Mouse (Mus musculus) adrenal gland, adult 2 months (tissue): ENCODE measurements around the gene Faim2. TPM values are rescaled to one million over a fixed set of nuclear protein-coding genes. Genes with fewer than 3 reads are reported as not detected.
A peak's percentile ranks its signal among the peaks of the same experiment; 100 is the strongest.

Experiments used
- DNase-seq: peaks from one replicate; pipeline ENCODE4 v3.0.0; 2021
- long read RNA-seq: library from polyadenylated mRNA; stranded (forward); transcript quantifications from one replicate; pipeline ENCODE4 v2.0.0, GENCODE M21; 2021
- polyA plus RNA-seq: library from polyadenylated mRNA; depleted of rRNA; stranded (reverse); fragments of >200 nt; gene quantifications from 2 replicates; pipeline ENCODE4 v1.2.3, GENCODE M21; 2012; rRNA removed
- total RNA-seq, 2 experiments: library from RNA; stranded (reverse); gene quantifications; 2 replicates each; pipeline ENCODE4 v1.2.3; 2021

Gene Faim2
- 10 to 100 TPM; 32.2 to 33.3 TPM for total RNA-seq
- 8.8 and 14.3 TPM in 2 replicates for polyA plus RNA-seq
- long read RNA-seq, full-length matches to known transcripts, result 38 of 50 reads
- long read RNA-seq, partial matches to known transcripts, result 12 of 50 reads
- long read RNA-seq, other reads (novel, unspliced or antisense), result 0 of 50 reads

- no peak for DNase-seq
Measured at GRCm38 (mm10) chr15:99527629-99528353, at the start of gene Faim2. Gene Faim2 (minus strand): TSS chr15:99528165.

GRCm38 (mm10) chr15:99569123-99569522 is 41.2 kb upstream of the Faim2 start:
- no peak for DNase-seq

DNA sequence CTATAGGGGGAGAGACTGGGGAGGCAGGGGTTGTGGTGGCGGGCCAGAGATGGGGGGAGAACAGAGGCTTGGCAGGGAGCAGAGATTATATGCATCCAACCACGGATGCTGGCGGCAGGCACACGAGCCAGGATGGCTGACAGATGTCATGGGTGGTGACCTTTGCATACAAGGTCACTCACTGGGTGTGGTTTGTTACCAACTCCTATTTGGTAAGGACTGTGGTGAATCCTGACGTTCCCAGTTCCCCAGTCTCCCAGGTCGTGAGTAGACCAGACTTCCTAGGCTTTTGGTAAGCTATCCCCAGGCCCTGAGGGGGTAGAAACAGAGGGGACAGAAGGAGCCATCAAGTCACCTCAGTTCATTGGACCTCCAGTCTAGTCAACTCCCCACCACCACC is 40.7 kb upstream of the Faim2 start:
- DNase-seq, result no peak

DNA sequence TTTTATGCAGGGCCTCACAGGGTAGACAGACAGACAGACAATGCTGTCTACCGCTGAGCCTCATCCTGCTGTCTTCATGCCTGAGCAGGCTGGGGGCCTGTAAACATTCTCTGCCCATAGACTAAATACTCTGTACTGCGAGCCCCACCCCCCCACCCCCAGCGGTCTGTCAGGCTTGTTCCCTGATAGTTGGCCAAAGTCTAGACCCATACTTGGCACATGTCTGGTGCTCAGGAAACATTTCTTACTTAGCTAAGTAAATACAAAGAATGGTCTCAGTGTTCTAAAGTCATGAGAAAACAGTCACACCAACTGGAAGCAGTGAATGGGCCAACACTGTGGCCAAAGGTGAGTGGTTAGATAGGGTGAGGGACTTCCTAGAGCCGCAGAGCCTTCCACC is 39.4 kb upstream of the Faim2 start:
- DNase-seq, result no peak

GRCm38 (mm10) chr15:99560246-99560645 is 32.3 kb upstream of the Faim2 start:
- DNase-seq, result no peak

- DNase-seq, result no peak
Measured at GRCm38 (mm10) chr15:99558947-99559346, 31.0 kb upstream of the Faim2 start.

GRCm38 (mm10) chr15:99553767-99554166 is 25.8 kb upstream of the Faim2 start:
- DNase-seq, result no peak

GRCm38 (mm10) chr15:99549901-99550300 is 21.9 kb upstream of the Faim2 start:
- DNase-seq, result no peak

GRCm38 (mm10) chr15:99547732-99548131 is 19.8 kb upstream of the Faim2 start:
- no peak for DNase-seq

- DNase-seq, result no peak
Measured at GRCm38 (mm10) chr15:99546596-99546995, 18.6 kb upstream of the Faim2 start.

DNA sequence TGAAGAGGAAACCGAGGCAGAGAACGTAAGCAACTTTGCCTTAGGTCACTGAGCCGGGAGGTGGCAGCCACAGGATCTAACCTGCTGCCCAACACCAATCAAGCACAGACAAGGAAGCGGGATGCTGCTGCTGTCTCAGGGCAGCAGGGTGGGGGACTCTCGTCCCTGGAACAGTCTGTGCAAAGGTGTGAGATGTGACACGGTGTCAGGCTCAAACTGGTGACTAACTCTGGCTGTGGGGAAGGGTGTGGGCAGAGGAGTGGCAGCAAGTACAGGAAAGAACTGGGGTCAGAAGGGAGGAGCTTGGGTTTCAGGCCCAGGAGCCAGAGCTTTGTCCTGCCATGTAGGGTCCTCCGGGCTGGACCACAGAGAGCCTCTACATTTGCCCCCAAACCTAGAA is 16.1 kb upstream of the Faim2 start:
- no peak for DNase-seq

DNA sequence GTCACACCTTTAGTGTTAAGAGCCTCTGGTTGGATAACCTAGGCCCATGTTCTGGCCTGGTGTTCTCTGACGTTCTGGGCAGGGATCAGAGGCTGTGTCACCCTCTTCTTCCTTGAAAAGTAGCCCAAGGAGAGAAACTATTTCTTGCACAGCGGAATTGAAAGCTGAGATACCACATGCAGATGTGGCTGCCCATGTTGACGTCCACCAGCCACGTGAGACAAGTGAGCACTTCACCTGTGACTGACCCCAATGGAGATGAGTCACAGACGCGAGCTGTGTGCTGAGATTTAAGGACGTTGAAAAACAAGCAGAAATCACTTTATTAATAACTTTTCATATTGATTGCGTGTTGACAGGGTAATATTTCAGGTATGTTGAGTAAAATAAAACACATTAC is 11.9 kb upstream of the Faim2 start:
- no peak for DNase-seq

- DNase-seq, result peak; percentile 10
Measured at GRCm38 (mm10) chr15:99536889-99537862, 9.2 kb upstream of the Faim2 start.

DNA sequence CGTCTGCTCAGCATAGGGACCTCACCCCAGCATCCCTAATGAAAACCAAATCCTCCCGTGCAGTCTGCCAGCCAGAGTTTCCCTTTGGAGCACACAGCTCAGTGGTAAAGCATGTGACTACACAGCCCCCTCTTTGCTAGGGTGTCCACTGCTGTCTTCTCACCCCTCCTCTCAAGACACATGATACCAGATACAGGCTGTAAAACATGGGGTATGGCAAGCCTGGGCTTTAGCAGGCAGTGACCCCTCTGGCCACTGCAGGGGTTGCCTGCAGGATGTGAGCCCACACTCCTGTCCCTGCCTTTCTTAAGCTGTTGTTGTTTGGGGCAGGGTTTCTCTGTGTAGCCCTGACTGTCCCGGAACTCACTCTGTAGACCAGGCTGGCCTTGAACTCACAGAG is 4.1 kb upstream of the Faim2 start:
- no peak for DNase-seq

DNA sequence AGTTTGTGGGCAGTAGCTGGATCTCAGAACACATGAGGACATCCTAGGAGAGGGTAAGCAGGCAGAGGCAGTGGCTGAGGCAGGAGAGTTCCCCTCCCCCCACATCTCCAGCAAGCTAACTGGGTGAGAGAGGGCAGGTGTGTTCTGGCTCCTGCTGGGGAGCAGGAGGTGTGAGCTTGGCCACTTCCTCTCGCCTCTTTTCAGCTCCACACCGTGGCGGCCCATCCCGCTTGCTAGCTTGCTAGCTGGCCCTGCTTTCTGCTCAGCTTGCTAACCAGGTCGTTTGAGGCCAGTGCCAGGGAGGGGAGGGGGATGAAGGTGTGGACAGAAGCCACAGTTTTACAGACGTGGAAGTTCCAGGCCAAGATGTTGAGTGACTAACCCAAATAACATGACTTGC is 3.2 kb upstream of the Faim2 start:
- no peak for DNase-seq

DNA sequence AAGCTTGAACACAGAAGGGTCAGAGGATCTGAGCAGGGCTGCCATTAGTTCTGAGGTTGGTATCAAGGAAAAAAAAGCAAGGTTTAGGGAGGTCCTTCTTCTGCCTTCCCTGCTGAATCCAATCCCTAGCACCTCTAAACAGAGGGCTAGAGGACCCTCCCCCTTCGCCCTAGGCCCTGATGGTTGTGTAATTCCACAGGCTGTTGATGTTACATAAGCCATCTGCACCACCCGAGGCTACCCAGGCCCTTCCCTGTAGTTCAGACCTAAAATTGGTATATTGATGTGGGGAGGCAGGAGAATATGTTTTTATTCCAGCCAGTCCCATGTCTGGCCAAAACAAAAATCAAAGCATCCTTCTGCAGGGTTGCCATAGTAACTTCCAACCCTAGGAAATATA is 1.3 kb downstream of the Faim2 start:
- DNase-seq, result no peak

DNA sequence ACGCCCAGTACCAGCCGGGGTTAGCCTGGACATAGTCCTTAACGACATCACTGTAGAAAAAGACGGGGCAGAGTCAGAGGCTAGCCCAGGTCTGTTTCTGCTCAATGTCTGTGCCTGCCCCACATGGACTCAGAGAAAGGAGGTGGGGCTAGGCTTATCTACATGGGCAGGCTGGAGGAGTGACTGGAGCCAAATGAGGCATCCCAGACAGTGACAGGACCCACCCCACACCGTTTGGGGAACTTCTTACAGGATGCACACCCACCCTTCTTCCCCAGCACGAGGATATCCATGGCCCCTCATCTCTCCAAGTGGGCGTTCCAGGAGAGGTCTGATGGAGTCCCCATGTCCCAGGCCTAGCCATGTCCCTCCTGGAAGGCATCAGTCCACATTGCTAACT is 7.7 kb downstream of the Faim2 start:
- DNase-seq, result no peak

DNA sequence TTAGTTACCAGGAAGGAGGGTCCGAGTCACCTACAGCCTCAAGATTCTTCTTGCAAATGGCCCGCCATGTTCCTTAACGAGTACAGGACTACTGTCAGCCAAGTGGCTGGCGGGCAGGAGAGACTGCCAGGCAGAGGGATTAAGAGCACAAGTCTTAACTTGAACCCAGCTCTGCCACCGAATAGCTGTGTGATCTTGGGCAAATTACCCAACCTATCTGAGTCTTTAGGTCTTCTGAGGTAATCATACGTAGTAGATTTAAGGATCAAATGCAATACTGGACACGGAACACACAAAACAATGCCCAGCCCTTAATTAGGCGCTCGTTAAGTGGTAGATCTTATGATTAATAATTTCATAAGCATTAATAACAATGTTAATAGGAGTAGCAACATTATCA is 8.3 kb downstream of the Faim2 start:
- no peak for DNase-seq

DNA sequence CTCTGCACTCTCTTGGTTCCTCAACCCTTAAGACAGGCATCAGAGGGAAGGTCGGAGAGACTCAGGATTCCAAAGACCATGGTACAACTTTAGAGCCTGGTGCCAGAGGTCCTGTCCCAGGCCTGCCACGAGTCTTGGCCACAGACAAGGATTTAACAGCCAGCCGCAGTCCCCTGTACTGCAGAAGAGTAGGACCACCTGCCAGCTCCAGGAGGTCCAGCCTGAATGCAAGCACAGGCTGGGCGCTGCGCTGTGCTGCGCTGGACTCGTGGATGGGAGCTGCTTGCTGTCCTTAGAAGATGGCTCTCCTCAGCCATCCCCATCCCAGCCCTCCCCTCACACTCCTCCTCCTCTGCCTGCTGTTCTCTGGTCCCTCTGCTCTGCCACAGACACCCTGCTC is 10.2 kb downstream of the Faim2 start:
- DNase-seq, result no peak

DNA sequence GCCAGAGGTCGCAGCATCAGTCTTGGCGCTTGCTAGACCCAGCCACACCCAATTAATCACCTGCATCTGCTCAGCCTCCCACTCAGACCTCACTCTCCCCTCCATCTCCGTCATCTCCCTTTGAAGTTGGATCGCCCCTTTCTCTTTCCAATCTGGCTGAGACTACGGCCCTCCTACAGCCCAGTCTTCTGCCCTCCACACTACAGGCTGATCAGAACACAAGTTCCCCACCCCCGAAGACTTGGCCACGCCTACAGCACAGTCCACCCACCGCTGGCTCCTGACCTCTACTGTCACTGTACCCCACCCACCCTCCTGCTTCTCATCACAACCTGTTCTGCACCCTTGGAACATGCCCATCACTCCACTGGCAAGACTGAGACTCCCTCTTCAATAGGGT is 11.2 kb downstream of the Faim2 start:
- DNase-seq, result no peak

GRCm38 (mm10) chr15:99511797-99512525 is 16.0 kb downstream of the Faim2 start:
- no peak for DNase-seq

DNA sequence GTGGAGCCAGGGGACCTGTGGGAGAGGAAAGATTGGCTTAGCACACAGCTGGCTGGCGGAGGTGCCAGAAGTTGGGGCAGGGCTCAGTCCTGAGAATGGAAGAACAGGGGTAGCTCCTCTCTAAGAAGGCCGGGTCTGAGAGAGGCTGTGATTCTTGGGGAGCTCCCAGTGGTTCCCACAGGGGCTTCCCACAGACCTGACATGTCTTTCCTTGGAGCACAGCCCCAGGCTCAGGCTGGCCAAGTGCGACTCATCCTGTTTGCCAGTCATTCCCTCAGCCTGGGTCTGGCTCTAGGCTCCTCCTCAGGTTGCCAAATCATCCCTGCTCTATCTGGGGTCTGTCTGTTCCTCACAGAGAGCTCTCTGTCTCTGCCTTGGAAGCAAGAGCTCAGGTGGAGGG is 17.3 kb downstream of the Faim2 start:
- no peak for DNase-seq
